ENCODE assay signal across 20 mouse cellular contexts in the genomic region with DNA sequence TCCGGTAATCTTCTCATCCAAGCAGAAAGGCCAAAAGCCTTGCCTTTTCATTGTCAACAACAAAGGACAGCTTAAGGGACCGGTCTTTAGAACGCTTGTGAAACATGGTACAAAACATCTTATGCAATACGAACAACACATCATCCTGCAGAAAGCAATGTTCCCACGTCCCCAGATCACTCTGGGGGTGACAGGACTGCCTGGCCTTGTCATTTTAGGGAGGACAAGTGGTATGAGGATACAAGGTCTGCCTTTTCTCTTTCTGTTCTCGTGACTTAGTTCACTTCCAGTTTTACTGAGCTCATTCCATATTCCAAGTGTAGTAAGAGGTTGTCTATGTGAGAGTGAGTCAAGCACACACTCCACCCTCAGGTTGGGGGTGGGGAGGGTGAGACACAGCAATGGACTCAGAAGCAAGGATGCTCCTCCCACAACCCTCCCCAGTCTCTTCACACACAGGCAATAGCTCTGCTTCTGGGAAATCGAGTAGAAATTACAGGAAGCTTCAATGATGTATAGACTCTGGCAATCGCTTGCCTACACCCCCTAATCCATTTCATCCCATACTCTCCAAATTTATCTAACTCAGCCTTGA. TPM values are rescaled to one million over a fixed set of nuclear protein-coding genes. Genes with fewer than 3 reads are reported as not detected.
DNase-seq lines count a peak whose midpoint lies in the region; ATAC-seq and TF ChIP-seq lines count a peak whose summit lies in the region.
"Had no signal": no experiment of that assay in that cellular context is flagged by ENCODE, and none has a peak within 500 bp of the region (broad histone marks: within the 10 kb centered on the region; RNA-seq: fewer than 3 reads in every experiment).

No protein-coding gene starts in this region.

- no peak overlapping the region for H3K9ac ChIP-seq in liver, embryonic 14.5 days (replicated peaks)
- H3K9ac ChIP-seq: embryonic facial prominence, embryonic 13.5 days; heart, embryonic 13.5 days; hindbrain, embryonic 14.5 days; intestine, embryonic 15.5 days; lung, embryonic 14.5 days had no signal

- H3K9me3 ChIP-seq in G1E (replicated peaks): no peaks in the 10 kb centered on the region
- H3K9me3 ChIP-seq in liver, embryonic 14.5 days (ENCODE audit: control insufficient read depth, low read length): no peaks in the 10 kb centered on the region
- H3K9me3 ChIP-seq in forebrain, embryonic 10.5 days: no peaks in the 10 kb centered on the region
- H3K9me3 ChIP-seq: embryonic facial prominence, embryonic 13.5 days; heart, embryonic 13.5 days; intestine, embryonic 15.5 days had no signal

- no peak overlapping the region for H3K27ac ChIP-seq in liver, embryonic 14.5 days
- no peak overlapping the region for H3K27ac ChIP-seq in forebrain, embryonic 10.5 days
- H3K27ac ChIP-seq: embryonic facial prominence, embryonic 13.5 days; gastrocnemius, adult 2 months; heart, embryonic 13.5 days; hindbrain, embryonic 14.5 days; intestine, embryonic 15.5 days; kidney, postnatal 0 days had no signal

- no peak for TF ChIP-seq CTCF in G1E (IDR thresholded peaks at IDR 0.05; ENCODE audit: low read depth, low read length)
- TF ChIP-seq CTCF in liver, embryonic 14.5 days (IDR thresholded peaks at IDR 0.05; ENCODE audit: low read depth): no peak

- no peaks in the 10 kb centered on the region for H3K36me3 ChIP-seq in G1E (replicated peaks)
- no peaks in the 10 kb centered on the region for H3K36me3 ChIP-seq in liver, embryonic 14.5 days (replicated peaks; ENCODE audit: control insufficient read depth, insufficient read depth, low read depth)
- H3K36me3 ChIP-seq in forebrain, embryonic 10.5 days (replicated peaks): no peaks in the 10 kb centered on the region
- H3K36me3 ChIP-seq: embryonic facial prominence, embryonic 13.5 days; heart, embryonic 13.5 days; intestine, embryonic 15.5 days had no signal

- 61% methylated on average over 8 of the region's 8 CpGs for WGBS in liver, embryonic 14.5 days (ENCODE audit: insufficient replicate concordance)
- 66% methylated on average over 8 of the region's 8 CpGs for WGBS in forebrain, embryonic 10.5 days

- no peak for TF ChIP-seq EP300 in liver, embryonic 14.5 days (IDR thresholded peaks at IDR 0.05; ENCODE audit: low read depth)

- peak; percentile 50 for ATAC-seq in G1E (ENCODE audit: extremely low read depth, insufficient number of reproducible peaks, low FRiP score, poor library complexity, severe bottlenecking)
- 0 out of 2 replicates have a peak, but pooled peaks have one; percentile 33 for ATAC-seq in liver, embryonic 14.5 days (ENCODE audit: insufficient read depth)
- ATAC-seq: intestine, embryonic 15.5 days had no signal

- no peaks in the 10 kb centered on the region for H3K27me3 ChIP-seq in G1E (ENCODE audit: insufficient read depth, low read length)
- H3K27me3 ChIP-seq in liver, embryonic 14.5 days (ENCODE audit: control insufficient read depth, insufficient read depth, low read length): no peaks in the 10 kb centered on the region
- H3K27me3 ChIP-seq in forebrain, embryonic 10.5 days (ENCODE audit: poor library complexity, severe bottlenecking): peaks cover 17% of the 10 kb centered on the region
- H3K27me3 ChIP-seq: embryonic facial prominence, embryonic 13.5 days; heart, embryonic 13.5 days; intestine, embryonic 15.5 days had no signal

- H3K4me3 ChIP-seq in G1E (ENCODE audit: low read depth, low read length): no peak overlapping the region
- H3K4me3 ChIP-seq in liver, embryonic 14.5 days (ENCODE audit: insufficient read depth in 1 of 2, low read depth in 2 of 2, low read length in 2 of 2): no peak overlapping the region
- no peak overlapping the region for H3K4me3 ChIP-seq in forebrain, embryonic 10.5 days
- H3K4me3 ChIP-seq: embryonic facial prominence, embryonic 13.5 days; gastrocnemius, adult 2 months; heart, embryonic 13.5 days; intestine, embryonic 15.5 days had no signal

- intact Hi-C loops in left cerebral cortex, postnatal 4 days (cut with DNase I): no loop called here

- peak; percentile 11 to 25 for DNase-seq in left cerebral cortex, adult 18-20 months (ENCODE audit: low spot score in 2 of 2)
- no peak for DNase-seq in left cerebral cortex, postnatal 4 days
- no peak for DNase-seq in G1E (ENCODE audit: low spot score)
- peak; percentile 50 to 58 for DNase-seq in adrenal gland, postnatal 36 days
- DNase-seq in liver, embryonic 14.5 days (ENCODE audit: low read depth in 3 of 3, low spot score in 3 of 3): peak in 1 of 3 experiments; percentile 4
- DNase-seq in frontal cortex, postnatal 10 days (ENCODE audit: low spot score in 2 of 2): no peak
- DNase-seq in forebrain, embryonic 10.5 days (ENCODE audit: extremely low spot score, low spot score): no peak
- DNase-seq: cerebellum, adult 11 months; cerebellum, postnatal 10 days; gastrocnemius, adult 2 months; heart, adult 11 months; heart, postnatal 36 days; lung, embryonic 14.5 days; lung, postnatal 36 days; thymus, postnatal 25 days had no signal

- 0 out of 2 replicates have a peak, but pooled peaks cover 6% of the 10 kb centered on the region for H3K4me1 ChIP-seq in G1E (ENCODE audit: insufficient read depth, low read depth, low read length)
- no peaks in the 10 kb centered on the region for H3K4me1 ChIP-seq in liver, embryonic 14.5 days (replicated peaks; ENCODE audit: control insufficient read depth in 2 of 2, insufficient read depth in 2 of 2, low read length in 1 of 2)
- H3K4me1 ChIP-seq in forebrain, embryonic 10.5 days: peaks cover 29% of the 10 kb centered on the region
- H3K4me1 ChIP-seq: heart, embryonic 13.5 days had no signal

- H3K4me2 ChIP-seq in liver, embryonic 14.5 days (ENCODE audit: low read depth): no peak overlapping the region
- H3K4me2 ChIP-seq: embryonic facial prominence, embryonic 13.5 days; heart, embryonic 13.5 days; hindbrain, embryonic 14.5 days; intestine, embryonic 15.5 days; lung, embryonic 14.5 days had no signal

RNA-seq across cellular contexts. Expression of a gene that starts 59.7 kb away (rescaled TPM):
- 10 to 100 TPM; 36.7 to 42.7 TPM for total RNA-seq in left cerebral cortex, adult 18-20 months (2021)
- 10 to 100 TPM; 78.4 to 90.2 TPM for total RNA-seq in left cerebral cortex, postnatal 4 days (2021)
- total RNA-seq in G1E (2014; fragmentation: Nextera tagmentation) (96.3 and 122 TPM in 2 replicates), G1E (2017) (68.4 and 77.0 TPM in 2 replicates)
- 88.6 and 94.5 TPM in 2 replicates for polyA plus RNA-seq in G1E (2012)
- total RNA-seq in adrenal gland, postnatal 36 days (2021): 10 to 100 TPM; 73.8 to 81.3 TPM
- 22.6 and 39.5 TPM in 2 replicates for polyA plus RNA-seq in liver, embryonic 14.5 days (2012; rRNA removed)
- polyA plus RNA-seq in liver, embryonic 14.5 days (2014; fragmentation: Nextera tagmentation; extraction: Ambion mirVana): 83.6 and 91.3 TPM in 2 replicates
- 35.0 and 36.1 TPM in 2 replicates for polyA plus RNA-seq in forebrain, embryonic 10.5 days (2016; fragmentation: Nextera tagmentation; extraction: Ambion mirVana)

Comparison
In these comparisons a context has a peak if more than half of its experiments do, and no peak if none do; other contexts are left out.
1. DNase-seq: peak in left cerebral cortex, adult 18-20 months (2 of 2) and adrenal gland, postnatal 36 days (2 of 2); none in left cerebral cortex, postnatal 4 days (single experiment), G1E (single experiment), frontal cortex, postnatal 10 days (0 of 2) and forebrain, embryonic 10.5 days (single experiment).